Mouse (Mus musculus) adrenal gland, postnatal 36 days (tissue): ENCODE results near the gene Rhob. TPM values are rescaled to one million over a fixed set of nuclear protein-coding genes. Genes with fewer than 3 reads are reported as not detected.

Experiments used
- DNase-seq, 2 experiments: peaks; one replicate each; pipeline ENCODE4 v3.0.0; 2021; ENCODE audit warnings: mixed read lengths in 1 of 2
- total RNA-seq, 2 experiments: library from RNA; stranded (reverse); gene quantifications; 2 replicates each; pipeline ENCODE4 v1.2.3; 2021

The Rhob gene
- total RNA-seq, 2 experiments from 2014 or later = 199 to 285 TPM

DNA sequence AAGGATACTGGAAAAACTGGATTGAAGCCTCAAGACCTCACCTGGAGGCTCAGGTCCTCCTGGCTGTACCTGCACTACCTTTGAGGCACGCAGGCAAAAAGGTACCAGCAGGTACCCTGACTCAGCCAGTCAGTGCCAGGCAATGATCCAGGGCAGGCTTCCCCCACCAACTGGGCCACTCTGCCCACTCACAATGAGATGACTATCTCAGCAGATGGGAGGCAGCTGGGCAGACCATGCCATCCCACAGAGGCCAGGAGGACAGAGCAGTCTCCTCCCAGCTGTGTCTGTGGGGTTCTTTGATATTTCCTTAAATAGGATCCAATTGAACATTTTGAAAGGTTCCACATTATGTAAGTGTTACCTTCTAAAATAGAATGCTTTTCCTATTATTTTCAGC, 49.8 kb downstream of the Rhob start:
- no peak for DNase-seq

Other genes with a start within 250 kb of the Rhob start
- not detected for gene Gdf7, start 198.1 kb downstream of the Rhob start, total RNA-seq
- gene Hs1bp3, start 186.6 kb downstream of the Rhob start, total RNA-seq = 10 to 100 TPM; 12.2 to 18.8 TPM
- gene Slc7a15, start 99.1 kb upstream of the Rhob start, total RNA-seq = not detected
- gene Pum2, start 174.1 kb upstream of the Rhob start, total RNA-seq = 100 to 1,000 TPM; 146 to 162 TPM